In genomic region chr9:7761906-7762455, GRCm38 (mm10) we compare ENCODE assay signal across 21 mouse cellular contexts. TPM values are rescaled to one million over a fixed set of nuclear protein-coding genes. Genes with fewer than 3 reads are reported as not detected.
DNase-seq lines count a peak whose midpoint lies in the region; ATAC-seq lines count a peak whose summit lies in the region.
"Had no signal": no experiment of that assay in that cellular context is flagged by ENCODE, and none has a peak within 500 bp of the region (broad histone marks: within the 10 kb centered on the region; RNA-seq: fewer than 3 reads in every experiment).

No protein-coding gene starts in this region.

- DNase-seq in cerebellum, adult 11 months = peak; percentile 22
- DNase-seq in cerebellum, postnatal 10 days = no peak
- no peak for DNase-seq in heart, postnatal 10 days
- DNase-seq in ZHBTc4 (ENCODE audit: low read depth, low spot score) = peak; percentile 56
- DNase-seq in induced T-regulatory cell, adult 2 months (ENCODE audit: low read depth) = peak; percentile 52
- DNase-seq in midbrain, embryonic 14.5 days = no peak
- no peak for DNase-seq in kidney, postnatal 14 days
- DNase-seq: adrenal gland, postnatal 14 days; kidney, adult 11 months; thymus, postnatal 25 days had no signal

- no peaks in the 10 kb centered on the region for H3K27me3 ChIP-seq in heart, embryonic 13.5 days (replicated peaks)
- H3K27me3 ChIP-seq in midbrain, embryonic 14.5 days (ENCODE audit: control insufficient read depth, insufficient read depth, low read length) = peaks cover 7% of the 10 kb centered on the region; the same call in 1 of the 2 replicates
- H3K27me3 ChIP-seq: limb, embryonic 15.5 days; liver, embryonic 15.5 days; Patski had no signal

- H3K9me3 ChIP-seq in heart, embryonic 13.5 days = peaks cover 4% of the 10 kb centered on the region
- peaks cover 5% of the 10 kb centered on the region; the same call in 1 of the 2 replicates for H3K9me3 ChIP-seq in midbrain, embryonic 14.5 days (ENCODE audit: control insufficient read depth, low read length)
- H3K9me3 ChIP-seq: limb, embryonic 15.5 days; liver, embryonic 15.5 days had no signal

- intact Hi-C loops in heart, postnatal 10 days (cut with DNase I) = loop anchor here (5.0 to 10.0 kb wide), 2 partner anchors 45 to 243 kb away; partner anchors contain the start of gene Yap1

- H3K4me1 ChIP-seq in heart, embryonic 13.5 days = peaks cover 29% of the 10 kb centered on the region
- H3K4me1 ChIP-seq in midbrain, embryonic 14.5 days (ENCODE audit: control insufficient read depth, insufficient read depth, low read length) = 0 out of 2 replicates have a peak, but pooled peaks cover 7% of the 10 kb centered on the region

- H3K27ac ChIP-seq in heart, embryonic 13.5 days (replicated peaks) = no peak overlapping the region
- H3K27ac ChIP-seq in midbrain, embryonic 14.5 days (replicated peaks; ENCODE audit: low read depth, low read length) = no peak overlapping the region
- H3K27ac ChIP-seq: embryonic facial prominence, embryonic 10.5 days; hindbrain, embryonic 10.5 days; hindbrain, postnatal 0 days; kidney, postnatal 0 days; limb, embryonic 15.5 days; liver, embryonic 15.5 days; midbrain, embryonic 12.5 days; neural tube, embryonic 12.5 days had no signal

- no peaks in the 10 kb centered on the region for H3K36me3 ChIP-seq in heart, embryonic 13.5 days
- H3K36me3 ChIP-seq in midbrain, embryonic 14.5 days (ENCODE audit: control insufficient read depth, insufficient read depth, low read length) = no peaks in the 10 kb centered on the region
- H3K36me3 ChIP-seq: embryonic facial prominence, embryonic 10.5 days; limb, embryonic 15.5 days; liver, embryonic 15.5 days; midbrain, embryonic 12.5 days; neural tube, embryonic 12.5 days had no signal

- no peak for ATAC-seq in heart, embryonic 13.5 days (ENCODE audit: extremely low read depth, insufficient number of reproducible peaks, low FRiP score, low TSS enrichment)
- no peak for ATAC-seq in midbrain, embryonic 14.5 days (ENCODE audit: low FRiP score, low TSS enrichment)
- ATAC-seq: hindbrain, postnatal 0 days; lung, postnatal 0 days; Patski had no signal

- peak overlapping the region; percentile 20 for H3K4me3 ChIP-seq in heart, embryonic 13.5 days
- no peak overlapping the region for H3K4me3 ChIP-seq in midbrain, embryonic 14.5 days (replicated peaks; ENCODE audit: low read depth, low read length)
- H3K4me3 ChIP-seq: embryonic facial prominence, embryonic 10.5 days; hindbrain, embryonic 10.5 days; limb, embryonic 15.5 days; liver, embryonic 15.5 days; midbrain, embryonic 12.5 days; neural tube, embryonic 12.5 days had no signal

- peak overlapping the region; percentile 48 for H3K4me2 ChIP-seq in heart, embryonic 13.5 days
- H3K4me2 ChIP-seq in midbrain, embryonic 14.5 days (ENCODE audit: low read length) = no peak overlapping the region
- H3K4me2 ChIP-seq: limb, embryonic 15.5 days; liver, embryonic 15.5 days; midbrain, embryonic 12.5 days; neural tube, embryonic 12.5 days had no signal

- H3K9ac ChIP-seq in heart, embryonic 13.5 days = no peak overlapping the region
- H3K9ac ChIP-seq in midbrain, embryonic 14.5 days (replicated peaks; ENCODE audit: low read length) = no peak overlapping the region
- H3K9ac ChIP-seq: limb, embryonic 15.5 days; liver, embryonic 15.5 days; midbrain, embryonic 12.5 days; neural tube, embryonic 12.5 days had no signal

- WGBS in heart, embryonic 13.5 days = 40% methylated on average over 17 of the region's 17 CpGs
- 31% methylated on average over 17 of the region's 17 CpGs for WGBS in midbrain, embryonic 14.5 days

RNA-seq across cellular contexts. Expression of gene Tmem123, which starts 1.9 kb away (rescaled TPM):
- polyA plus RNA-seq in heart, embryonic 13.5 days (2015; fragmentation: Nextera tagmentation; extraction: Ambion mirVana) = 84.2 and 90.9 TPM in 2 replicates
- 10 to 100 TPM; 57.0 to 61.2 TPM for total RNA-seq in heart, postnatal 10 days (2021)
- 16.1 and 32.0 TPM in 2 replicates for polyA plus RNA-seq in midbrain, embryonic 14.5 days (2014; fragmentation: Nextera tagmentation; extraction: Ambion mirVana)

Comparison
In these comparisons a context has a peak if more than half of its experiments do, and no peak if none do; other contexts are left out.
1. DNase-seq: peak in cerebellum, adult 11 months (single experiment), ZHBTc4 (single experiment) and induced T-regulatory cell, adult 2 months (single experiment); none in cerebellum, postnatal 10 days (0 of 2), heart, postnatal 10 days (0 of 2), midbrain, embryonic 14.5 days (single experiment) and kidney, postnatal 14 days (single experiment).